Mouse (Mus musculus) megakaryocyte progenitor cell, adult 5-6 weeks (primary cell): ENCODE data around the gene Tmem94. TPM values are rescaled to one million over a fixed set of nuclear protein-coding genes. Genes with fewer than 3 reads are reported as not detected.

Experiments used
- ATAC-seq: replicated peaks from 2 replicates; pipeline ENCODE4 v1.8.0; 2016; ENCODE audit warnings: mild to moderate bottlenecking, moderate TSS enrichment, inconsistent platforms; ENCODE audit not compliant: poor library complexity
- total RNA-seq, 2 experiments: library from RNA; stranded (forward) in 1 of 2; stranded (reverse) in 1 of 2; fragments of 157-497, 149-512 nt in 1 of 2; fragments of 200-1000 nt in 1 of 2; gene quantifications; 2 replicates each; pipeline versions ENCODE4 v1.2.3 to v1.2.4; 2015 to 2017

The Tmem94 gene
- total RNA-seq, 2 experiments from 2014 or later: 18.3 to 22.9 TPM

DNA sequence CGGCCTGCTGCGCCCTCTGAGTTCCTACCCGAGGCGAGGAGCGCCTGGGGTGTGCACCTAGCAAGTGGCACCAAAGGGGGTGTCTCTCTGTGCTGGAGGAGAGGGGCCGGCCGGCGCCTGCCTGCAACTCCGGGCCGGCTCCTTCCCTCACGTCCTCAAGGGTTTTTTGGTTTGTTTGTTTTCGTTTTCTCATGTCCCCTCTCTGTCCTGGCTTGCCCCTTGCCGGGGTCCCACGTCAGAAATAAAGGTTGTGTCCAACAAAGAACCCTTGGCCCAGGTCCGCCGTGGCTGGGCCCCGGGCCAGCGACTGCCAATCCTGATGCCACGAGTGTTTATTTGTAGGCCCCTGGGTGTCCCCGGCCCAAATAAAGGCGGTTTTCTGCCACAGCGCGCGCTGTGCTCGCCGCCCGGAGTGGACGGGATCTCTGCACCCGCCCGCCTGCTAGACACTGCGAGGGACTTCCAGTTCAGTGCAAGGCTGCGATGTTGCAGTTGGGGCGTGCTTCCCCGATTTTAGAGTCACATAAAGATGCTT lies 441 bp downstream of the Tmem94 start:
- peak; percentile 55 for ATAC-seq

DNA sequence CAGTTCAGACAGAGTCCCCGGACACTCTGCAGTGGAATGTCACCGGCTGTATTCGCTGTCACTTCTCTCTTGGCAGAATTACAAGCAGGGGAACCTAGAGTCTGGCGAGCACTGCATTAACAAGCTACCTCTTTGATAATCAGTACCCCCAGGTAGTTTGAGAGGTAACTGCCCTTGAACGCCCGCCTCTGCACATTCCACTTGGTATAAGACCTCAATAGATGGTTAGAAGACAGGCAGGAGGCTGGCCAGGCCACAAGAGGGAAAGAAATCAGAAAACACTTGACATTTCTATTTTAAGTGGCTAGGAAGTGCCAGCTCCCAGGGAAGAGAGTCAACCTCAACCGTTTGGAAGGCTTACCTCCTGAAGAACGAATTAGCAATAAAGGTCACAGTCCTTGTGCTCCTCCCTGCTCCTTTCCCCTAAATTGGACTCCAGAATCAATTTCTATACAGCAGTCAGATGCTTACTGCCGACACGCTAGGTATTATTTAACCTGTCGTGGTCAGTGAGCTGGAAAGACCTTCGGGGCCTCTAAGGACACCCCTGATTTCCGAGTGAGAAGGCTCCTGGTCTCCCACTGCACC lies 1.2 kb downstream of the Tmem94 start:
- ATAC-seq: no peak

DNA sequence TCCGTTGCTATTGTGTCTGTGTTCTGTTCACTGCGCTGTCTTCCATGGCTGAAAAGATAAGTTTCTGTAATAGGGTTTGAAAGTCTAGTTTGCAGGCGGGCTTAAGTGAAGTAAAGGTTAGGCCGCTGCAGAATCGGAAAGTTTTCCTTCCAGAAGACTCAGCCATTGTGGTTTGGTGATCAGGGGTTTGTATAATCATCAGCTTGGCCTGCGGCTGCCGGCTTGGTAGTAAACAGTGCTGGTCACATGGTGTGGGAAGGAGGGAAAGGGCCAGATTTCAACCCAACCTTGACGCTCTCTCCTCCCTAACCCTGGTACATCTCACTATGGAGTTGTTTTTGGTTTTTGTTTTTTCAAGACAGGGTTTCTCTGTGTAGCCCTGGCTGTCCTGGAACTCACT lies 1.7 kb downstream of the Tmem94 start:
- ATAC-seq: no peak

DNA sequence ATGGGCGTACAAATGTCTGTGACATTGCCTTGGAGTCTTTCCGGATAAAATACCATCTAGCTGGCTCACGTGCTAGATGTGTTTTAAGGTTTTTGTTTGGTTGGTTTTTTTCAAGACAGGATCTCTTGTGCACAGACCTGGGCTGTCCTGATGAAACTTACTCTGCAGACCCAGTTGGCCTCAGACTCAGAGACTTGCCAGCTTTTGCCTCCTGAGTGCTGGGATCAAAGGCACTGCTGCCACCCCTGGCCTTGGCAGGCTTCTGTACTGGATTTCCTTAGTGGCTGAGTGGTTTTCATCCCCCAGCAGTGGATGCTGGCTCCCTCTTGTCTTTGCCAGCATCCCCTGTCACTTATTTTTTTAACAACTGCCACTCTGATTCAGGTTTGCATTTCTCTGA lies 3.7 kb downstream of the Tmem94 start:
- ATAC-seq: no peak

DNA sequence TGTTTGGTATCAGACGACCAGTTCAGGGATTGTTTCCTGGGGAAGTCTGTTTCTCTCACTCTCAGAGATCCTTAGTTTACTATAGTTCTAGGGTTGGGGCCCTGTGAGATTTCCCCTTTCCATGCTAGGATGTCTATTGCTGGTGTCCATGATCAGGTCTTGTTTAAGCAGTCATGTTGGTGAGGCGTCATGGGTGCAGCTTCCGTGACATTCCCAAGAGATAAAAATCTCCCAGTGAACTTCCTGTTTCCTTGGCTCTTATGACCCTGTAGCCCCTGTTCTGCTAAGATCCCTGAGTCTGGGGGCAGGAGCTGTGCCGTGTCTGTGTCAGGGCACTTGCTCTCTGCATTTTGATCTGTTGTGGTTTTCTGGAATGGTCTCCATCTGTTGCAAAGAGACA lies 9.4 kb downstream of the Tmem94 start:
- ATAC-seq: no peak

DNA sequence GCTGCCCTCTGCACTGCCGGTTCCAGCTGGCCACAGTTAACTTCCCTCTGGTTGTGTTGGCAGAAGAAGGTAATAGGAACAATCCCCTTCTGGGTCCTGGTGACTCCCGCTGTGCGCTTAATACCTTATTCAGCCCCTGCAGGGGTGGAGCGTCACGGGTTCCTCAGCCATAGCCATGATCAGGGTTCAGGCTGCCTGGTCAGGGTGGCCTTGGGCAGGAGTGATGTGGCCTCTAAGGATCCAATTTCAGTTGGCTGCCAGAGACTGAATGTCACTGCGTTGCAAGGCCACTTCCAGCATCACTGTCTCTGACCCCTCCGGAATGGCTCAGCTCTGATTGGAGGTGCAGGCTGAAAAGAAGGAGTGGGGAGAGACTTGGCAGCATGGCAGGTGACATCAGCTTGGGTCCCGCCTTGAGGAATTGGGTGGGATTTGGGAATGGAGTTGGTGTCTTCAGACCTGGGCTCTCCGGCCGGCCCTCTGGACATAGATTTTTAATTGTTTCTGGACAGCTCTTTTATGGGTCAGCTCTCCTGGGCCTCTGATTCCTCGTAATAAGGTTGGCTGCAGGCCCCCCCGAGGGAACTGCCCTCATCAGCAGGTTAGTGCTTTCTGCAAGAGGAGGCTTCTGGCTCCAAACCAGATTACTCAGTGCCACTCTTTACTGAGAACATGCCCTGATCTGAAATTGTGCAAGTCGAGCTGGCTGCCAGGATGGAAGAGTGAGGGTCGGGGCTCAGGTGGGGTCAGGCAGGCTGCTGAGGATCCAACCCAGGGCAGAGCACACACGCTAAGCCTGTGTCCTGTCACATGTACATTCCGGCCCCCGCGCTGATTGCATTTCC lies 10.8 kb downstream of the Tmem94 start:
- no peak for ATAC-seq

DNA sequence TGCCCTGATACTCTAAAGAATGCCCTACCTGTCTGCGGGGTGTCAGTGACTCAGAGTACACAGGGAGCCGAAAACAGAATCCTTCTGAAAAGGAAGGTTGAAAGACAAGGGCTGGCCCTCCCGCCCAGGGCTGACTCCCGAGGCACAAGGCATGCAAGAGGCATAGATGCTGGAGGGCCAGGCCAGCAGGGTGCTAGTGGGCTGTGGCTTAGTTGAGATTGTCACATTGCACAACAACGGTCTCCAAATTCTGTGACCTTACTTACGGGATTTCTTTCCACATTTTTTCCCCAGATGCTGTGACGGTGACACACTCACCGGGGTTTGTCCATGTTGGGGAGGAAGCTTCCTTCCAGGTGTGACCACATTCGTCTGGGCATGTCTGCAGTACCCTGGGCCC lies 11.7 kb downstream of the Tmem94 start:
- ATAC-seq: no peak

DNA sequence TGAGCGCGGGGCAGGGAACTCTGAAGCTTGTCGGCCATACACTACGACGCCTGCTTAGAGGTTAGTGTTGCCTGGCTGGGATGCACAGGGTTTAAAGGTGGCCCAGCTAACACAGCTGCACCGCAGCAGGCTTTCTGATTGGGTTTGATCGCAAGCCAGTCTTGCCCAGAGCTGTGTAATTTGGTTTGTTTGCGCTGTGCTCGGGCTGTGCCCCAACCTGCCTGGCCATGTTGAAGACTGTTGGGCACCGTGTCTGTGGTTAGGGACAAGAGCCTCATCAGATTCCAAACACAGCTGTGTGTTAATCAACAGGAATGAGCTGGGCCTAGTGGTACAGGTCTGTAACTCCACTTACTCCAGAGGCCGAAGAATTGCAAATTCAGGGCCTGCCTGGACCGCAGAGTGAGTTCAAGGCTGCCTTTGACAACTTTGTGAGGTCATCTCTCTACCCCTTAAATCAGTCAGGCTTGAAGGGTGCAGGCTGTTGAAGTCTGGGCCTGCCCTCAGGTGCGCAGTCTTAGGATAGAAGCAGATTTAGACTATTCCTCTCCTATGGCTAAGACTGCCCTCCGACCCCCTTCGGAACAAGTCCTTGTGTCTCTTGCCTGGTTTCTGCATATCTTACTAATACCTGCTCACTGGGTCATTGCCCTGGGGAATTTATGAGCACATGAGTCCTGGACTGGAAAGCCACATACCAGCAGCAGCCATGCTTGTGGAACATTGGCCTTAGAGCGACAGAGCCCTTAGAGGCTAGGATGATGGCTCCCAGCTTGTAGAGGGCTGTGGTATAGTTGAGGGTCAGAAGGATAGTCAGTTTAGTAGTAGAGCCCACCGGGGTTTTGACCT lies 12.5 kb downstream of the Tmem94 start:
- ATAC-seq: no peak

DNA sequence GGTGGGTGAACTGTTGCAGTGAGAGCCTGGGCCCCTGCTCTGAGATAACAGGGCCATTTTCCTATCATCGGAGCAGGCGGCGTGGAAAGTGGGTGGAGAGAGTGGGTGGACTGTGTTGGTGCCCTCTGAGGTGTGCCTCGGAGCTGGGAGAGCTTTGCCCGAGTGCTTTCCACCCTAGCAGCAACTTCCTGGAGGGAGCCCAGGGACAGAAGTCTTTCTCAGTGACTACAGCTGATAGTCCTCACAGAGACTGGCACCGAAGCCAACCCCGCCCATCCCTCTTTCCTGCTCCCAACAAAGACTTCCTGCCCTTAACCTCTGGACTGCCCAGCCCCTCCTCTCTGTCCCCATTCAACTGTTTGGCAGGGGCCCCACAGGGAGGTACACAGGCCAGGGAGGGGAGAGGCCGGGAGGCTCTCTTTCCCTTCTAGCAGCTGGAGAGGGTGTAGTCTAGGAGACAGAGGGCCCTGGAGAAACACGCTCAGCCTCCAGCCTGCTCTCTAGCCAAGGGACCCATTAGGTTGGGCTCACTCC lies 13.9 kb downstream of the Tmem94 start:
- peak; percentile 77 for ATAC-seq

DNA sequence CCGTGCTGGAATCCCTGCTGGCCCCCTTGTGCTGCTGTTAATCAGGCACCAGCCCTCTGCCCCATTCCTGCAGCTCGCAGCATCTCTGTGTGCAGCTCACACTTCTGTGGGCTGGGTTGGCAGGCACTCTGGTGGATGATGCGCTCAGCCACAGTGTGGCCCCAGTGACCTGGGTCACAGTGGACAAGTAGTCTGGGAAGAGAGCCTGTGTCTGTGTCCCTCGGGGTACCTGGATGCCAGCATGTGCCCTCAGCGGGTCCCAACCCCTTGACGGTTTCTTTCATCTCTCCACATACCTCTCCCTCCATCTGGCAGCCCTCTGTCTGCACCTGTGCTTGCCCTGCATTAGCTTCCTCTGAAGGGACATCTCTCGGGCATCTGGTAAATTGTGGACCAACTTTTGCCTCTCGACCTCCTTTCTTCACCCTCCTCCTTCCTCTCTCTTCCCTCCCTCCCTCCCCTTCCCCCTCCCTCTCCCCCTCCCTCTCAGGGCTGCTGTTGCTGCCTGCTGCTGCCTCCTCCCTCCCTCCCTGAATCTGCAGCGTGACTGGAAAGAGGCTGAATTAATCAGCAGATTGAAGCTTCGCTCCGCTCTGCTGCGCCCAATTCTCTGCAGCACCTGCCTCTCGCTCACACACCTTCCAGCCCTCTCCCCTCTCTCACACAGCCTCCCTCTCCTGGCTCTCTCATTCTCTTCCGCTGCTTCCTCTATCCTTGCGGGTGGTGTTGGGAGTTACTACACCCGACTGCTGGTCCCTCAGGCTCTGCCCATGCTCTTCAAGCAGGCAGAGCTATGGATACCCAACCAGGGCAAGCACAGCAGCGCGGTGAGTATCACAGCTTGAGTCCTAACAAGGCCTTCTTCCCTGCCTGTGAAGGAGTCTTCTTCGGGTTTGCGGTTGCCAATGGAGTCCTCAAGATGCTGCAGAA lies 15.2 kb downstream of the Tmem94 start:
- no peak for ATAC-seq

DNA sequence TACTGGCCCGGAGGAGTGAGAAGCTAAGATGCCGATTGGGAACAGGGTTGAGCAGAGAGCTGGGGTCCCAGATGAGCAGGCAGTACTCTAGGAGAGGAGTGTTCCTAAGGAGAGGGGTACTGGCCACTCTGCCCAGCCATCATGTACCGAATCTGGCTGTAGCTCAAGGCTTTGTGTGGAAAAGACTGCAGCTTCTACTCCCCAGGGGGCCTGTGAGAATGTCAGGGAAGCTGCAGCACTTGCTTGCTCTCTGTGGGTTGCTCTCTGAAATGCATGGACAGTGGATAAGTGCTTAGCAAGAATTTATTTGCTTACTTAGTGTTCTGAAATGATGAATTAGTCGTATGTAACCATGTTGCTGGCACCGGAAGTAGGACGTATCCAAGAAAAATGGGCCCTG lies 21.2 kb downstream of the Tmem94 start:
- no peak for ATAC-seq

DNA sequence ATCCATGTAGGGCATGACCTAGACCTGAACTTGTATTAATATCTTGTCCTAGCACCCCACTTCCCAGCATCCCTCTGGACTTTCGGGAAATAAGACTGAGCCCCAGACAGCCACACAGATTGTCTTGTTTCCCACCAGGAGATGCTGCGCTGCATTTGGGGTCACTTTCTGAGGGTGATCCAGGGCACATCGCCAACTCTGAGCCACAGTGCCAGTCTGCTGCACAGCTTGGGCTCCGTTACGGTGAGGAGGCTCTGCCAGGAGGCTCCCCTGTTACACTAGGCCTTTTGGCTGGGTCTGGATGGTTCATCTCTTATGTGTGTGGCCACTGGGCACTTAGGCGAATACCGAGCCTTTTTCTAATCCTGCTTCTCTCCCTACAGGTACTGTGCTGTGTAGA lies 24.6 kb downstream of the Tmem94 start:
- no peak for ATAC-seq

DNA sequence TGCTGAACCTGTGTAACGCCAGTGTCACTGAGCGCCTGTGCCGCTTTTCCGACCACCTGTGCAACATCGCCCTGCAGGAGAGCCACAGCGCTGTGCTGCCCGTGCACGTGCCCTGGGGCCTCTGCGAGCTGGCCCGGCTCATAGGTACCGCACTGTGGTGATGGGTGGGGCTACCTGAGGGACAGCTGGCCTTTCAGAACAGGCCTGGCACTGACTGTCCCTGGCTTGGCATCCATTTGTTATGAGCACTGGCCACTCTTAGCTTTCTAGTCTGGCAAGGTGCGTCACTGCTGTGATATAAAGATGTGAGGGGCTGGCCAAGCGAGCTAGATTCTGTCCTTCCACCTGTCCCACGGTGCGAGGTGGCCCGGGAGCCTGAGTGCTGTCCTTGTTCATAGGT lies 26.7 kb downstream of the Tmem94 start:
- no peak for ATAC-seq

DNA sequence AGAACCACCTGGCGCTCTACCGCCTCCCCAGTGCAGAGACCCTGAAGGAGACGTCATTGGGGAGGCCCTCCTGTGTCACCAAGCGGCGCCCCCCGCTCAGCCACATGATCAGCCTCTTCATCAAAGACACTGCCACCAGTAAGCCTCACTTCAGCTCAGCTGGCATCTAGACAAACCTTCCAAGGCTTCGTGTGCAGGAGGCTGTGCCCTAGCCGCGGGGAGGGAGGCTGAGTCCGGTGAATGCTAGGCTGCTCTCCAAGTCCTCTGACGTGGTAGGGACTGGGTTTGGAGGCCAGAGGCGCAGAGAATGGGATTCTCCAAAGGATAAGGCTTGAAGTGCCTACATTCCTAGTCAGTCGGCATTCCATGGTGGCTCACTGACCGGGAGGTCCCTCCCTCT lies 27.1 kb downstream of the Tmem94 start:
- ATAC-seq: no peak

DNA sequence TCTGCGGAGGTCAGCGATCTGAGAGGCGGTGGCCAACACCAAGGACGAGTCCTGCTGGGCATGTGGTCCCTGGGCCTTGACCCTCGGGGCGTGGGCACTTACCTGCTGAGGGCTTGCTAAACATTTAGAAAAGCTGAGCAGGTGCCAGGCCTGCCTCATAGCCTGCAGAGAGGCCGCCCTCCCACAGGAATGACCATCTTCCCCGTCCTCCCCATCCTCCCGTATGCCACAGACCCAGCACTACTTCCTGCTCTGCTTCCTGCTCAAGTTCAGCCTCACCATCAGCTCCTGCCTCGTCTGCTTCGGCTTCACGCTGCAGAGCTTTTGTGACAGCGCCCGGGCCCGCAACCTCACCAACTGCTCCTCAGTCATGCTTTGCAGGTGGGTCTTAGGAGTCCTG lies 31.7 kb downstream of the Tmem94 start:
- ATAC-seq: no peak

DNA sequence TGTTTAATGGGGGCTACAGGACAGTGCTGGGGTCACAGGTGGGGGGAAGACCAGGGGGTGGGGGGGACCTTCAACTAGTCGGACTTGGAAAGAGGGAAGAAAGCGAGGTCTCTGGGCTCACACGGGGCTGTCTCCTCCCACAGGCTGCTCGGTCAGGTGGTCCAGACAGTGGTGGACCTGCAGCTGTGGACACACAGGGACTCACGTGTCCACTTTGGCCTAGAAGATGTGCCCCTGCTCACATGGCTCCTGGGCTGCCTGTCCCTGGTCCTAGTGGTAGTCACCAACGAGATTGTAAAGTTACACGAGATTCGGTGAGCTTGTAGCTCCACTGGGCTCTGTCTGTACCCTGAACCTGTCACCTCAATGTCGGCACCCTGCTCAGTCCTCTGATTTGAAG lies 32.4 kb downstream of the Tmem94 start:
- ATAC-seq: no peak

DNA sequence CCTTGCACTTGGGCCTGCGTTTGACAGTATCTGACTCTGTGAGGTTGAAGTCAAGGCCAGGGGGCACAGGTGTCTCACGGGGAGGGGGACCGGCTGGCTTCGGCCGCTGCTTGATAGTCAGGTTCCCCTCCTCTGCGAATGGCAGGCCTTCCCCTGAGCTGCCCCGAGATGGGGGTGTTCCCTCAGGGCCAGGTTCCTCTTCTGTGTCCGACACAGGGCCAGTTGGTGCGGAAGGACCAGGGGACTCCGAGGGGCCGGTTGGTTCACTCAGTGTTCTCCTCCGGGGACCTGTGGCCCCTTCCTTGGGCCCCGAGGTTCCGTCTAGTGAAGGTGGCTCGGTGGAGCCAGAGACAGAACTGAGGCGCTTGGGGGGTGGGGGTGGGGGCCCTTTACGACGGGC lies 35.7 kb downstream of the Tmem94 start:
- no peak for ATAC-seq

DNA sequence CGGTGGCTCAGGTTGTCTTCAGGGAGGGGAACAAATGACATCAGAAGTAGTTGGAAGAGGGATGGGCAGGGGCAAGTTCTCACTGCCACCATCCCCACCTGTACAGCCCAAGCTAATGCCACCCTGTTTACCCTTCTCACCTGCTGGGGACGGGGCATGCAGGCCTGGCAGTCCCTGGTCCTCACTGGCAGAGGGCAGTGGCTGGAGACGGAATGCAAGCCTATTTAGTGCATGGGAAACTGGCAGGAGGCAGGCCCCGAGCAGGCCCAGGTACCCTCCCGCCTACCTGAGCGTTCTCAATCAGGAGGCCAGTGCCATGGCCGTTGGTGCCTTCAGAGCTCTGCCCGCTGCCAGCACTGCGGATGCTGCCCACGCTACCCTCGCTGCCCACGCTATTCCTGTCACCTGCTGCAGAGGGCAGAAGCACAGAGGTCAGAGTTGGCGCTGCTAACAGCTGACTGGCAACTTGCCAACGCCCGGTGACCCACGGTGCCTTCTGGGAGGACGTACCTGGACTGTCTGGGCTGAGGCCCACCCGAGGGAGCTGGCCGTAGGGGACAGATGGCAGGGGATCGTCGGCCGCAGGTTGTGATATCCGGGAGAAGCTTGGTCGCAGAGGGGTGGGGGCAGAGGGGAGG lies 38.0 kb downstream of the Tmem94 start:
- no peak for ATAC-seq

DNA sequence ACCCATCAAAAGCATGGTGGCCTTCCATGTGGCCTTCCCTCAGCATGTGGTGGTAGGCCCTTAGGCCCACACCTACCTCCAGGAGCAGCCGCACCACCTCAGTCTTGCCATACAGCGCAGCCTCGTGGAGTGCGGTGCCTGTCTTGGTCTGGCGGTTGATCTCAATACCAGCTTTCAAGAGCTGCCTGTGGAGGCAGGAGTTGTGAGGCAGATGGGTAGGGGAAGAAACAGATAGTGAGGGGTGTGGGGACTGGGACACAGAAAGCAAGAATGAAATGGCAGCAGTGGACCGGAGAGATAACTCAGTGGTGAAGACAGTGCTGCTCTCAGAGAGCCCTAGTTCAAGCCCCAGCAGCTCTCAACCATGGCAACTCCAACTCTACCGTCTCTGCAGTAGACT lies 39.8 kb downstream of the Tmem94 start:
- ATAC-seq: peak; percentile 92

DNA sequence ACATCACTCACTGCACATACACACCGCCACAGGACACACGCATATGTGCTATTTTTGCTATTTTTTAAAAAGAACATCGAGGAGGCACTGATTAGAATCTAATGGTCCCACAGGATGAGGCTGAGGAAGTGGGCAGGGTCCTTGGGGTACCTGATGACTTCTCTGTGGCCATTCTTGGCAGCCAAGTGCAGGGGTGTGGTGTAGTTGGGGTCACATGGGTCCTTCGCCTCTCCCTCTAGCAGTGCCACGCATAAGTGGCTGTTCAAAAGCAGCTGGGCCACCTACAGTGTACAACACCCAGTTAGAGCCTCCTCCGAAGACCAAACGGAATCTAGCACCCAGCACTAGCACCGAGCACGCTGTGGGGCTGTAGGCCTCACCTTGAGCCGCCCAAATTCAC lies 40.9 kb downstream of the Tmem94 start:
- ATAC-seq: no peak
